Mouse (Mus musculus): ENCODE results near the gene Lcn9. TPM values are rescaled to one million over a fixed set of nuclear protein-coding genes. Genes with fewer than 3 reads are reported as not detected.

Lcn9 gene
- polyA plus RNA-seq (2014; fragmentation: Illumina TruSeq; extraction: RNeasy Lipid Tissue Mini Kit (QIAGEN cat#74804)), result not detected

DNA sequence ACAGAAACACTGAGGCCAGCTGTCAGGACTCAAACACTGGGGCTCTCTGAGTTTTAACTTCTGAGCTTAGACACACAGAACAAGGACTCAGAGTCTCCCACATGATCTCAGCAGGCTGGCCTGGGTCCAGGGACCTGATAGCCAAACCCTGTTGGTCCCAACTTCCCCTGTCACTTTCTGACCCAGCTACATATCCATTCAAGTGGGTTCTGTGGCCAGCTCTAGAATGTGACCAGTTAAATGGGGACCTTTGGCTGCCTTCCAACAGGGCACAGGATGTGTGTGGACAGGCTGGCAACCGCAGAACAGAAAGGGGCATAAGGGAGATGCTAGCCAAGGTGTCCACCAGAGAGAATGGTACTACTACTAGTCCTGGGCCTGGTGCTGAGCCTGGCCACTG is at the start of gene Lcn9:
Gene Lcn9, plus strand, starts transcription at position 348 of the 400 bp plus-strand sequence.

GRCm38 (mm10) chr2:25776717-25777116 is 46.2 kb upstream of the Lcn9 start, which contains the start of gene Lcn11:
TSS of gene Lcn11 (plus strand) at chr2:25777017.

DNA sequence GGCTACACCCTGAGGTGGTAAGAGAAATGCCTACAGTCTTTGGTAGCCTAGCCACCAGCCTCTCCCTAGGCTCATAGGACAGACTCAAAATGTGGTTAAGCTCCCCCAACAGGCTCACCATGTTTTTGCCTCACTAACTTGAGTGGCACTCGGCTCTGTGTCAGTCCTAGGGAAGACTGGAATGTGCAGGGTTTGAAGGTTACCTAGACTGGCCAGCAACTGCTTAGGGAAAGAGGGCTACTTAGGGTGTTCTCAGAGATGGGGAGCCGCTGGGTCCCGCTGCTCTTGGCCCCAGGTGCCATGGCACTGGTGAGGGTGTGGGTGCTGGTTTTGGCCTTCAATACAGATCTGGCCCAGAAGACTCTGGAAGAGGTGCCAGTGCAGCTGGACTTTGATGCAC is 41.0 kb upstream of the Lcn9 start, which contains the start of gene Gm13539:
Gene Gm13539, plus strand, starts transcription at position 301 of the 400 bp plus-strand sequence.

DNA sequence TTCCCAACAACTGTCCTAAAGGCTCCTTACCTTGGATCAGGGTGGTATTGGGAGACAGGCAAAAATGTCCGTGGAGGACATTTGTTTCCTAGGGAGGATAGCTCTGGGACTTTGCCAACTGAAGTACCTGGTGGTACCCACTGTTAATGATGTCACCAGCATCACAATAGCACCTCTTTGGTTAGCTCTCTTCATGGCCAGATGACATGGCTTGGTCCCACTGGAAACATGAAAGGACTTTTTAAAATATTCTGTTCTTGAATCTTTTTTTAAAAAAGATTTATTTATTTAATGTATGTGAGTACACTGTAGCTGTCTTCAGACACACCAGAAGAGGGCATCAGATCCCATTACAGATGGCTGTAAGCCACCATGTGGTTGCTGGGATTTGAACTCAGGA is 7.2 kb upstream of the Lcn9 start, which contains the start of gene Glt6d1:
Gene Glt6d1, minus strand, starts transcription at position 101 of the 400 bp plus-strand sequence.

GRCm38 (mm10) chr2:25847226-25847625 is 24.3 kb downstream of the Lcn9 start, which contains the start of gene Sohlh1:
TSS of gene Sohlh1 (minus strand) at chr2:25847248.

GRCm38 (mm10) chr2:25863337-25864131 is 40.6 kb downstream of the Lcn9 start, which contains the start of gene Kcnt1:
TSS of gene Kcnt1 (plus strand) at chr2:25863734.

Other genes with a start within 250 kb of the Lcn9 start
- gene Mamdc4, start 248.3 kb upstream of the Lcn9 start, polyA plus RNA-seq (2014; fragmentation: Illumina TruSeq; extraction: RNeasy Lipid Tissue Mini Kit (QIAGEN cat#74804)), result not detected
- gene Phpt1, start 247.9 kb upstream of the Lcn9 start, polyA plus RNA-seq (2014; fragmentation: Illumina TruSeq; extraction: RNeasy Lipid Tissue Mini Kit (QIAGEN cat#74804)), result 1.1 TPM
- not detected for gene Ajm1, start 241.4 kb upstream of the Lcn9 start, polyA plus RNA-seq (2014; fragmentation: Illumina TruSeq; extraction: RNeasy Lipid Tissue Mini Kit (QIAGEN cat#74804))
- gene Rabl6, start 214.6 kb upstream of the Lcn9 start, polyA plus RNA-seq (2014; fragmentation: Illumina TruSeq; extraction: RNeasy Lipid Tissue Mini Kit (QIAGEN cat#74804)), result 65.4 TPM
- not detected for gene Ccdc183, start 205.5 kb upstream of the Lcn9 start, polyA plus RNA-seq (2014; fragmentation: Illumina TruSeq; extraction: RNeasy Lipid Tissue Mini Kit (QIAGEN cat#74804))
- 1.2 TPM for gene Tmem141, start 201.1 kb upstream of the Lcn9 start, polyA plus RNA-seq (2014; fragmentation: Illumina TruSeq; extraction: RNeasy Lipid Tissue Mini Kit (QIAGEN cat#74804))
- gene Fcna, start 195.1 kb upstream of the Lcn9 start, polyA plus RNA-seq (2014; fragmentation: Illumina TruSeq; extraction: RNeasy Lipid Tissue Mini Kit (QIAGEN cat#74804)), result 0.66 TPM
- not detected for gene Lcn8, start 170.0 kb upstream of the Lcn9 start, polyA plus RNA-seq (2014; fragmentation: Illumina TruSeq; extraction: RNeasy Lipid Tissue Mini Kit (QIAGEN cat#74804))
- gene Lcn5, start 165.2 kb upstream of the Lcn9 start, polyA plus RNA-seq (2014; fragmentation: Illumina TruSeq; extraction: RNeasy Lipid Tissue Mini Kit (QIAGEN cat#74804)), result not detected
- gene Lcn6, start 146.4 kb upstream of the Lcn9 start, polyA plus RNA-seq (2014; fragmentation: Illumina TruSeq; extraction: RNeasy Lipid Tissue Mini Kit (QIAGEN cat#74804)), result not detected
- not detected for gene Lcn10, start 140.4 kb upstream of the Lcn9 start, polyA plus RNA-seq (2014; fragmentation: Illumina TruSeq; extraction: RNeasy Lipid Tissue Mini Kit (QIAGEN cat#74804))
- not detected for gene Obp2a, start 123.1 kb upstream of the Lcn9 start, polyA plus RNA-seq (2014; fragmentation: Illumina TruSeq; extraction: RNeasy Lipid Tissue Mini Kit (QIAGEN cat#74804))
- 17.9 TPM for gene Bmyc, start 116.4 kb upstream of the Lcn9 start, polyA plus RNA-seq (2014; fragmentation: Illumina TruSeq; extraction: RNeasy Lipid Tissue Mini Kit (QIAGEN cat#74804))
- gene Obp2b, start 86.1 kb upstream of the Lcn9 start, polyA plus RNA-seq (2014; fragmentation: Illumina TruSeq; extraction: RNeasy Lipid Tissue Mini Kit (QIAGEN cat#74804)), result not detected
- gene Lcn3, start 57.6 kb upstream of the Lcn9 start, polyA plus RNA-seq (2014; fragmentation: Illumina TruSeq; extraction: RNeasy Lipid Tissue Mini Kit (QIAGEN cat#74804)), result not detected
- gene Lcn11, start 46.1 kb upstream of the Lcn9 start, polyA plus RNA-seq (2014; fragmentation: Illumina TruSeq; extraction: RNeasy Lipid Tissue Mini Kit (QIAGEN cat#74804)), result not detected
- not detected for gene Gm13539, start 40.9 kb upstream of the Lcn9 start, polyA plus RNA-seq (2014; fragmentation: Illumina TruSeq; extraction: RNeasy Lipid Tissue Mini Kit (QIAGEN cat#74804))
- gene Glt6d1, start 7.3 kb upstream of the Lcn9 start, polyA plus RNA-seq (2014; fragmentation: Illumina TruSeq; extraction: RNeasy Lipid Tissue Mini Kit (QIAGEN cat#74804)), result not detected
- not detected for gene Sohlh1, start 24.1 kb downstream of the Lcn9 start, polyA plus RNA-seq (2014; fragmentation: Illumina TruSeq; extraction: RNeasy Lipid Tissue Mini Kit (QIAGEN cat#74804))
- gene Kcnt1, start 40.6 kb downstream of the Lcn9 start, polyA plus RNA-seq (2014; fragmentation: Illumina TruSeq; extraction: RNeasy Lipid Tissue Mini Kit (QIAGEN cat#74804)), result 0.60 TPM
- gene Camsap1, start 160.1 kb downstream of the Lcn9 start, polyA plus RNA-seq (2014; fragmentation: Illumina TruSeq; extraction: RNeasy Lipid Tissue Mini Kit (QIAGEN cat#74804)), result 32.8 TPM
- 23.1 TPM for gene Ubac1, start 198.6 kb downstream of the Lcn9 start, polyA plus RNA-seq (2014; fragmentation: Illumina TruSeq; extraction: RNeasy Lipid Tissue Mini Kit (QIAGEN cat#74804))